Mouse (Mus musculus): Measurements from ENCODE around the gene Rundc1. TPM values are rescaled to one million over a fixed set of nuclear protein-coding genes. Genes with fewer than 3 reads are reported as not detected.
"Not testable (repeated sequence)": the region's sequence is repeated elsewhere in the genome, so short reads cannot be mapped to it uniquely, and the experiment has no call there.

The Rundc1 gene
- 16.2 and 17.3 TPM in 2 replicates for polyA plus RNA-seq (2014; fragmentation: Nextera tagmentation; extraction: Ambion mirVana)

DNA sequence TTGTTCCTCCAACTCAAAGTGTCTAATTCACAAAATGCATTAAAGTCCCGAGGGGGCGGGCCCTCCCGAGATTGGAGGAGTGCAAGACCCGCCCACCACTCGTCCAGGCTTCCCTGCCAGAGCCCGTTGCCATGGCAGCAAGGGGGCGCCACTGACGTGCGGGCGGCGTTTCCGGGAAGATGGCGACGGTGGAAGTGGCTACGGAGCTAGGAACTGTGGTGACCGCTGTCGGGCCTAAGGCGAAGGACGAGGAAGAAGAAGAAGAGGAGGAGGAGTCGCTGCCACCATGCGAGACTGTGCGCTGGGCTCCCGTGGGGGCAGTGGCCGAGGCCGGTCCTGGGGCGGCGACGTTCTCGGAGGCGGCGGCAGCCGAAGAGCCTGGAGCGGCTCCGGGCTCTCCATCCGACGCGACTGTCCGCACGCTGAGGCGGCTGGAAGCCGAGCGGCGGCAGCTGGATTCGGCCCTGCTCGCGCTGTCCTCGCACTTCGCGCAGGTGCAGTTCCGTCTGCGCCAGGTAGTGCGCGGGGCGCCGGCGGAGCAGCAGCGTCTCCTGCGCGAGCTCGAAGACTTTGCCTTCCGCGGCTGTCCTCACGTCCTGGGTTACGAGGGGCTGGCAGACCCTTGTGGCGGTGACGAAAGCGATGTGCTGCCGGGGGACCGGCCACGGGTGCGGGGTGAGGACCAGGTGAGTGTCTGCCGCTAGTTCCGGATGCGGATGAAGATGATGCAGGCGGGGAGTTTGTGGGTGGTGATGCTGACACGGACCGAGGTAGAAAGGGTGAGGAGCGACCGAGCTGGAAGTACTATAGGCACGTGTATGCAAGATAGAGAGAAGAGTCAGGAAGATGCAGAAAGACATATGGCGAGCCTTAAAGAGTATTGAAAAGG lies at the start of gene Rundc1, which contains the start of gene Ptges3l:
TSS of gene Rundc1 (plus strand) at position 161 of the 889 bp plus-strand sequence.
TSS of gene Ptges3l (minus strand) at position 409 of the 889 bp plus-strand sequence.
- H3K36me3 ChIP-seq (ENCODE audit: control insufficient read depth, insufficient read depth, low read length), result peaks cover 10% of the 10 kb centered on the region; the same call in 1 of the 2 replicates
- peak within 1 kb of the TSS; percentile 93 for H3K4me3 ChIP-seq (ENCODE audit: low read depth, low read length)
- peak within 1 kb of the TSS; percentile 84 for H3K9ac ChIP-seq (ENCODE audit: low read depth, low read length)
- ATAC-seq (ENCODE audit: low read depth) (peak; percentile 93), DNase-seq (ENCODE audit: low spot score) (peak; percentile 99)
- peak within 1 kb of the TSS; percentile 90 for H3K4me2 ChIP-seq (ENCODE audit: low read depth, low read length)
- peak within 1 kb of the TSS; percentile 87 for H3K27ac ChIP-seq (replicated peaks; ENCODE audit: low read depth, low read length)
- no peaks in the 10 kb centered on the region for H3K9me3 ChIP-seq (ENCODE audit: control insufficient read depth, low read length)
- WGBS, result under 1% methylated on average over 55 of the region's 81 CpGs
- H3K27me3 ChIP-seq (replicated peaks; ENCODE audit: control insufficient read depth, insufficient read depth, low read length), result no peaks in the 10 kb centered on the region
- H3K4me1 ChIP-seq (ENCODE audit: control insufficient read depth, insufficient read depth, low read length), result peaks cover 20% of the 10 kb centered on the region

DNA sequence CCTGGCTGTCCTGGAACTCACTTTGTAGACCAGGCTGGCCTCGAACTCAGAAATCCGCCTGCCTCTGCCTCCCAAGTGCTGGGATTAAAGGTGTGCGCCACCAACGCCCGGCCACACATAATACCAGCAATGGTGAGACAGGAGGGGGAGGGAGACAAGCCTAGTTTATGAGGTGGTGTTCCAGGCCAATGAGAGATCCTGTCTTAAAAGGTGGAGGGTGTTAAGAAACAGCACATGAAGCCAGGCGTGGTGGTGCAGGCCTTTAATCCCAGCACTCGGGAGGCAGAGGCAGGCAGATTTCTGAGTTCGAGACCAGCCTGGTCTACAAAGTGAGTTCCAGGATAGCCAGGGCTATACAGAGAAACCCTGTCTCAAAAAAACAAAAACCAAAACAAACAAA lies 46.7 kb upstream of the Rundc1 start:
- H3K9ac ChIP-seq (ENCODE audit: low read depth, low read length); H3K9me3 ChIP-seq (ENCODE audit: control insufficient read depth, low read length); H3K27me3 ChIP-seq (replicated peaks; ENCODE audit: control insufficient read depth, insufficient read depth, low read length); H3K4me3 ChIP-seq (ENCODE audit: low read depth, low read length); ATAC-seq (ENCODE audit: low read depth); H3K27ac ChIP-seq (replicated peaks; ENCODE audit: low read depth, low read length); H3K4me2 ChIP-seq (ENCODE audit: low read depth, low read length); DNase-seq (ENCODE audit: low spot score); H3K36me3 ChIP-seq (ENCODE audit: control insufficient read depth, insufficient read depth, low read length); H3K4me1 ChIP-seq (ENCODE audit: control insufficient read depth, insufficient read depth, low read length): not testable (repeated sequence)
- WGBS, result 93% methylated on average over 8 of the region's 8 CpGs

DNA sequence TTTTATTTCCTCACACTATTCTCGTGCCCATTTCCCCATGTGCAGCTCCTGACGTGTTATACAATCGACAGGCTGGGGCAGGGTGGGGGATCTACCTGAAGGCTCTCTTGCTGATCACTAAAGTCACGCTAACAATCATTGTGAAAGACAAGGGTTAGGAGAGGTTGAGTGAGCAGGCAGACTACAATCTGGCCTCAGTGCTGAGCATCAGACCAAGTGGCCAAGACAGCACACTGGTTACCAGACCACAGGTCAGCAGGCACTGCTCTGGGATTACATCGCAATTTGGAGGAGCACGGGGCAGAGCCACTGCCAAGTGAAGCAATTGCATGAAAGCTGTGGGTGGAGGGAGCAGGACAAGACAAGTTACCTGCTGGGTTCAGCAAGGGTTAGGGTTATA lies 46.0 kb upstream of the Rundc1 start:
- ATAC-seq (ENCODE audit: low read depth) (no peak), DNase-seq (ENCODE audit: low spot score) (no peak)
- no peak overlapping the region for H3K4me2 ChIP-seq (ENCODE audit: low read depth, low read length)
- no peak overlapping the region for H3K27ac ChIP-seq (replicated peaks; ENCODE audit: low read depth, low read length)
- H3K4me3 ChIP-seq (ENCODE audit: low read depth, low read length), result no peak overlapping the region
- no peaks in the 10 kb centered on the region for H3K4me1 ChIP-seq (ENCODE audit: control insufficient read depth, insufficient read depth, low read length)
- H3K27me3 ChIP-seq (replicated peaks; ENCODE audit: control insufficient read depth, insufficient read depth, low read length), result no peaks in the 10 kb centered on the region
- H3K9me3 ChIP-seq (ENCODE audit: control insufficient read depth, low read length), result no peaks in the 10 kb centered on the region
- WGBS, result 82% methylated on average over 6 of the region's 6 CpGs
- H3K9ac ChIP-seq (ENCODE audit: low read depth, low read length), result no peak overlapping the region
- no peaks in the 10 kb centered on the region for H3K36me3 ChIP-seq (ENCODE audit: control insufficient read depth, insufficient read depth, low read length)

- H3K9ac ChIP-seq (ENCODE audit: low read depth, low read length), result no peak overlapping the region
- H3K9me3 ChIP-seq (ENCODE audit: control insufficient read depth, low read length), result no peaks in the 10 kb centered on the region
- 21% methylated on average over 4 of the region's 4 CpGs for WGBS
- no peak for ATAC-seq (ENCODE audit: low read depth)
- DNase-seq (ENCODE audit: low spot score), result no peak
- H3K4me1 ChIP-seq (ENCODE audit: control insufficient read depth, insufficient read depth, low read length), result no peaks in the 10 kb centered on the region
- no peak overlapping the region for H3K4me3 ChIP-seq (ENCODE audit: low read depth, low read length)
- H3K27me3 ChIP-seq (replicated peaks; ENCODE audit: control insufficient read depth, insufficient read depth, low read length), result no peaks in the 10 kb centered on the region
- H3K4me2 ChIP-seq (ENCODE audit: low read depth, low read length), result no peak overlapping the region
- H3K27ac ChIP-seq (replicated peaks; ENCODE audit: low read depth, low read length), result no peak overlapping the region
- no peaks in the 10 kb centered on the region for H3K36me3 ChIP-seq (ENCODE audit: control insufficient read depth, insufficient read depth, low read length)
These were observed 43.1 kb upstream of the Rundc1 start for GRCm38 (mm10) chr11:101381817-101382216.

DNA sequence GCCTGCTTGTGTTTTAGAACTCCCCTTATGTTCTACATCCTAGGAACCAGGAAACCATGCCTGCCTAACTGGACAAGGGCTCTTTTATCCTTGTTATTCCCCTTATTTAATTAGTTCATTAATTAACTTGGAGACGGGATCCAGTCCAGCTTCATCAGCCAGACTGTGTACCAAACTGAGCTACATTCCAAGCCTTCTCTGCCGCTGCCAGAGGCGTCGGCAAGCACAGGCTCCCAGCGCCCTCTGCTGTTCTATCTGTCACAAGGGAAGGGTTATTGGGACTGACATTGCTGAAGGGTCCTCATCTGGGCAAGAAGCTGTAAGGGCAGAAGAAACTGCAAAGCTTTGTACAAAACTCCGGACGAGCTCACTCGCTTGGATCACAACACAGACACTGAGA lies 29.8 kb upstream of the Rundc1 start:
- H3K4me1 ChIP-seq (ENCODE audit: control insufficient read depth, insufficient read depth, low read length), result no peaks in the 10 kb centered on the region
- ATAC-seq (ENCODE audit: low read depth) (peak; percentile 65; the same call in 1 of the 2 replicates), DNase-seq (ENCODE audit: low spot score) (peak; percentile 85)
- H3K9ac ChIP-seq (ENCODE audit: low read depth, low read length), result peak overlapping the region; percentile 30; the same call in 1 of the 2 replicates
- H3K36me3 ChIP-seq (ENCODE audit: control insufficient read depth, insufficient read depth, low read length), result no peaks in the 10 kb centered on the region
- H3K27ac ChIP-seq (replicated peaks; ENCODE audit: low read depth, low read length), result no peak overlapping the region
- no peaks in the 10 kb centered on the region for H3K27me3 ChIP-seq (replicated peaks; ENCODE audit: control insufficient read depth, insufficient read depth, low read length)
- H3K4me3 ChIP-seq (ENCODE audit: low read depth, low read length), result no peak overlapping the region
- no peaks in the 10 kb centered on the region for H3K9me3 ChIP-seq (ENCODE audit: control insufficient read depth, low read length)
- WGBS, result 4% methylated on average over 8 of the region's 8 CpGs
- no peak overlapping the region for H3K4me2 ChIP-seq (ENCODE audit: low read depth, low read length)

GRCm38 (mm10) chr11:101415306-101415705 lies 9.6 kb upstream of the Rundc1 start:
- Histone ChIP-seq H3K9ac (ENCODE audit: low read depth, low read length) (no peak overlapping the region), H3K4me1 (ENCODE audit: control insufficient read depth, insufficient read depth, low read length) (peaks cover 4% of the 10 kb centered on the region; the same call in 1 of the 2 replicates), H3K36me3 (ENCODE audit: control insufficient read depth, insufficient read depth, low read length) (peaks cover 37% of the 10 kb centered on the region), H3K4me3 (ENCODE audit: low read depth, low read length) (no peak overlapping the region), H3K4me2 (ENCODE audit: low read depth, low read length) (no peak overlapping the region), H3K27me3 (replicated peaks; ENCODE audit: control insufficient read depth, insufficient read depth, low read length) (no peaks in the 10 kb centered on the region), H3K27ac (replicated peaks; ENCODE audit: low read depth, low read length) (no peak overlapping the region), H3K9me3 (ENCODE audit: control insufficient read depth, low read length) (no peaks in the 10 kb centered on the region)
- ATAC-seq (ENCODE audit: low read depth) (no peak), DNase-seq (ENCODE audit: low spot score) (no peak)
- WGBS, result 82% methylated on average over 2 of the region's 2 CpGs

DNA sequence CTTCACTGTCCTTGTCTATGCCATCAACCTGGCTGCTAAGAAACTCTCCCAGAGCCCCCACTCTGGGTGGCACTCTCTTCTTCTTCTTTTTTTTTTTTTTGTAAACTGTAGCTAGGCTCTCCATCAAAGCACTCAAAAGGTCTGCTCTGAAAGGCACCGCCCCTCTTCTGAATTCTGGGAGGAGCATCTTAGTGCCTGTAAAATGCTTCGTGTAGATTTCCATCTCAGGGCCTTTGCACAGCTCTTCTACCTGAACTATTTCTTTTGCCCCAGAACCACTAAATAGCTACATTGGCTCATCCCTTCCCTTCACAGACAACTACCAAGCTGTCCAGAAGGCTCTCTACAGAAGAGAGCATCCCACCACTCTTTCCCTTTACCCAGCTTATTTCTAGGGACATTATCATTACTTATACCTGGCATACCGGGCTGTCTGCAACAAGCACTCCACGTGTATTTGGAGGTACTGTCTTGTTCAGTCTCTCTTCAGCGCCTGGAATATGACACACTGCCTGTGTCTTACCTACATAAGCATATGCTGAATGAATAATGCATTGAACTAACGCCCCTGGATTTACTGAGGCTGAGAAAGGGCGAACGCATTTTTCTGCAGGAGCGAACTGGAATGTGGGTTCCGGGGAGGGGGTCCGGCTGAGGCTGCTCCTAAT lies 8.3 kb upstream of the Rundc1 start:
- peak overlapping the region; percentile 74 for H3K4me3 ChIP-seq (ENCODE audit: low read depth, low read length)
- H3K36me3 ChIP-seq (ENCODE audit: control insufficient read depth, insufficient read depth, low read length), result peaks cover 24% of the 10 kb centered on the region
- H3K9ac ChIP-seq (ENCODE audit: low read depth, low read length), result peak overlapping the region; percentile 86
- peak overlapping the region; percentile 75 for H3K4me2 ChIP-seq (ENCODE audit: low read depth, low read length)
- no peak; the same call in 1 of the 2 replicates for ATAC-seq (ENCODE audit: low read depth)
- H3K4me1 ChIP-seq (ENCODE audit: control insufficient read depth, insufficient read depth, low read length), result peaks cover 4% of the 10 kb centered on the region; the same call in 1 of the 2 replicates
- peak overlapping the region; percentile 63 for H3K27ac ChIP-seq (replicated peaks; ENCODE audit: low read depth, low read length)
- no peaks in the 10 kb centered on the region for H3K9me3 ChIP-seq (ENCODE audit: control insufficient read depth, low read length)
- H3K27me3 ChIP-seq (replicated peaks; ENCODE audit: control insufficient read depth, insufficient read depth, low read length), result no peaks in the 10 kb centered on the region
- DNase-seq (ENCODE audit: low spot score), result no peak
- 2% methylated on average over 11 of the region's 11 CpGs for WGBS

- Histone ChIP-seq H3K27ac (replicated peaks; ENCODE audit: low read depth, low read length) (peak within 1 kb of the TSS; percentile 63), H3K36me3 (ENCODE audit: control insufficient read depth, insufficient read depth, low read length) (peaks cover 17% of the 10 kb centered on the region), H3K9ac (ENCODE audit: low read depth, low read length) (peak within 1 kb of the TSS; percentile 86), H3K4me3 (ENCODE audit: low read depth, low read length) (peak within 1 kb of the TSS; percentile 74), H3K4me1 (ENCODE audit: control insufficient read depth, insufficient read depth, low read length) (peaks cover 4% of the 10 kb centered on the region; the same call in 1 of the 2 replicates), H3K9me3 (ENCODE audit: control insufficient read depth, low read length) (no peaks in the 10 kb centered on the region), H3K27me3 (replicated peaks; ENCODE audit: control insufficient read depth, insufficient read depth, low read length) (no peaks in the 10 kb centered on the region), H3K4me2 (ENCODE audit: low read depth, low read length) (peak within 1 kb of the TSS; percentile 75)
- WGBS, result under 1% methylated on average over 44 of the region's 45 CpGs
- ATAC-seq (ENCODE audit: low read depth) (peak; percentile 88), DNase-seq (ENCODE audit: low spot score) (peak; percentile 86)
These were observed 7.6 kb upstream of the Rundc1 start, which contains the start of gene Aarsd1 for GRCm38 (mm10) chr11:101417101-101417855. Gene Aarsd1, minus strand, starts transcription at chr11:101417615.

All from embryonic facial prominence, embryonic 14.5 days (tissue).